Mouse (Mus musculus) embryo, embryonic 10 days (tissue): Measurements from ENCODE around the gene Osbpl3.
"Not testable (repeated sequence)": the region's sequence is repeated elsewhere in the genome, so short reads cannot be mapped to it uniquely, and the experiment has no call there.

Experiments
- DNase-seq: peaks from one replicate; pipeline ENCODE4 v3.0.0-alpha.2; 2015; ENCODE audit warnings: low spot score

Osbpl3 gene

DNA sequence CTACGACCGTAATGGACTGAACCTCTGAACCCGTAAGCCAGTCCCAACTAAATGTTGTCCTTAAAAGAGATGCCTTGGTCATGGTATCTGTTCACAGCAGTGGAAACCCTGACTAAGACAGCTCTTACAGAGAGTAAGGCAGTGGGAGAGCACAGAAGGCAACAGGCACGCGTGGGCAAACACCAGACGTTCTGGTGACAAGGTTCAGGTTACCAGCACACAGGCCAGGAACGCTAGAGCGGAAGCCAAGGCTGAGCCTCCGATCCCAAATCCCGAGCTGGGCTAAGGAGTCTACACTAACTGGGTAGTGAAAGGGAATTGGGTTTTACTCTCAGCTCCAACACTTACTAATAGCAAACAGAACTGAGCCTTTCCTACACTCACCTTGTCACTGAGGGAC lies 3.8 kb downstream of the Osbpl3 start:
- DNase-seq = no peak

GRCm38 (mm10) chr6:50445616-50446015 lies 10.4 kb downstream of the Osbpl3 start:
- no peak for DNase-seq

DNA sequence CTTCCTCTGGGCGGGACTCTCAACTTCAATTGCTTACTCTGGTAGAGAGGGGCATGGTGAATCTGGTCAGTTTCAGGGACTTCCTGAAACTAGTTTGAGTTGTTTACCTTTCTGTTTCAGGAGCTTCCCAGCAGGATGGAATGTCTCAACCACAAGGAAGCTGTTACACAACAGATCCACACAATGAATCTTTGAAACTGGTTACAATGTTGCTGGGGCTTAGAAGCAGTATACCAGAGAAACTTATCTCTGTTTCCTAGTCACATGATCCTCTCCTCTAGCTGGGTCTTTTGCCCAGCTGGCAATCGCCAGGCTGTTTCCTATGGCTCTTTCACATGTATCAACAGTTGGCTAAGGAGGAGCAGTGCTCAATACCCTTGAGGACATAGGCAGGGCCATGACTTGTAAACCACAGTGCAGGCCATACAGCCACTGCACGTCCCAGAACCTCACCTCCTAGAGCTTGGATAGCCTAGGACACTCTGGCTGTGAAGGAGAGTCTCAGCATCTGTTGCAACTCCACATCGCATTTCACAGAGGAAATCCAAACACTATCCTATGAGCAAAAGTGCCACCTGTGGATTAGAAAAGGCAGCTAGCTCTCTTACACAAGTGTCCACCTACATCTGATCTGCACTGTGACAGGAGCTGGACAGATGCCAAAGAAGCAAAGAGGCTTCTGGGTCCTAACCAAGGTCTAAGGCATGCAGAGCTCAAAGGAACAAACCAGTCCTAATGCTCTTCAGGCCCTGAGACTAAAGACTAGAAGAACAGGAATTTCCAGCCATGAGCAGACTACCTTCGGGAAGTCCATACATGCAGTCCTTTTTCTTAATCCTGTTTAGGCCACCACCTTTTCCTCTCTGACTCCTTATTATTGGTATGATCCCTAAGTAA lies 14.8 kb downstream of the Osbpl3 start:
- no peak for DNase-seq

GRCm38 (mm10) chr6:50440197-50440596 lies 15.8 kb downstream of the Osbpl3 start:
- no peak for DNase-seq

DNA sequence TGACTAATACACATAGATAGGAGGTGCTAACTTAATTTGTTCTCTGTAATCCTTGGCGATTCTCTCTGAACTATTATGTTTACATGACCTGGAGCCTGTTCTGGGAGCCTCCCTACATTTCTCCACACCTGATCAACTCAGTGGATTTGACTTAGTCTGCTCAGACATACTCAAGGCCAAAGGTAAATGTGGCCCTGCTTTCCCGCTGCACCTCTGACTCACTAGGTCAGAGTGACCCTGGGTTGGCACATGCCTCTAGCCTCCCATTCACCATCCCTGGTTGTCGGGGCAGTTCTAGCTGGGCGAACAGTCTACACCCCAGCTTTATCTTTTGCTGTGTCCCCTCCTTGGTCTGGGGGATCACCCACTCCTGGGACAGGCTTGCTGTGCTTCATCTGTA lies 17.1 kb downstream of the Osbpl3 start:
- DNase-seq = not testable (repeated sequence)

DNA sequence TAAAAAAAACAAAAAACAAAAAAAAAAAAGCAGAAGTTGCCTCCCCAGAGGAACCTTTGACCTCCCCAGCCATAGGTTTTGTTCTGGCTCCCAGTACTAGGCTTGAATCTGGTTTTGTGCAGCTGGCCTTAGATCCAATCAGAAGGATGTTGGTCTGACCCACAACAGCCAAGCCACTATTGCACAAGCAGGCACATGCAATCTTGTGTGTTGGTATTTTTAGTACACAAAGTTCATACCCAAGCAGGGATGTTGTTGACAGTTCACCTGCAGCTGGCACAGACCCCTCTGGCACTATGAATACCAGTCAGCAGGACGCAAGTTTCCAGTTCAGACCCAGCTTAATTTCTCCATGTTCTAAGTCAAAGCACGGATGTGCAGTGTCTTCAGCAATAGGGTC lies 18.2 kb downstream of the Osbpl3 start:
- no peak for DNase-seq

- no peak for DNase-seq
Measured at GRCm38 (mm10) chr6:50436661-50437060, 19.3 kb downstream of the Osbpl3 start.

- DNase-seq = no peak
Measured at GRCm38 (mm10) chr6:50432491-50432890, 23.5 kb downstream of the Osbpl3 start.

DNA sequence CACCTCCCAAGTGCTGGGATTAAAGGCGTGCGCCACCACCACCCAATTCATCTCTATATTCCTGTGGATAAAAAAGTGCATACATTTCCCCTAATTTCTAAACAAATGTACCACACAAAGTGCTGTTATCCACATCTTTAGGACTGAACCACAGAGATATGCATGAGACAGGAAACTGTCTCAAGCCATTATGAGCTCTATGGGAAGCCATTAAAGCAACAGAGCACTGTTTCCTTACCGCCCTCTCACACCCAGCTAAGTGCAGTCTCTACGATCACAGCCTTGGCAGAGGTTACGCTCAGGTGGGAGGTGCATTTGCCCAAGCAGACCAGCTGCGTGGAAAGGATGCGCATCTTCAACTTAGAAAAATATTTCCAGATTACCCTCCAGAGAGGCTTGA lies 26.7 kb downstream of the Osbpl3 start:
- no peak for DNase-seq

GRCm38 (mm10) chr6:50427051-50427732 lies 28.8 kb downstream of the Osbpl3 start:
- DNase-seq = no peak

- DNase-seq = no peak
Measured at GRCm38 (mm10) chr6:50426571-50426970, 29.4 kb downstream of the Osbpl3 start.

GRCm38 (mm10) chr6:50424271-50424670 lies 31.7 kb downstream of the Osbpl3 start:
- no peak for DNase-seq

GRCm38 (mm10) chr6:50420413-50420812 lies 35.6 kb downstream of the Osbpl3 start:
- no peak for DNase-seq

GRCm38 (mm10) chr6:50419518-50420290 lies 36.3 kb downstream of the Osbpl3 start:
- DNase-seq = no peak

DNA sequence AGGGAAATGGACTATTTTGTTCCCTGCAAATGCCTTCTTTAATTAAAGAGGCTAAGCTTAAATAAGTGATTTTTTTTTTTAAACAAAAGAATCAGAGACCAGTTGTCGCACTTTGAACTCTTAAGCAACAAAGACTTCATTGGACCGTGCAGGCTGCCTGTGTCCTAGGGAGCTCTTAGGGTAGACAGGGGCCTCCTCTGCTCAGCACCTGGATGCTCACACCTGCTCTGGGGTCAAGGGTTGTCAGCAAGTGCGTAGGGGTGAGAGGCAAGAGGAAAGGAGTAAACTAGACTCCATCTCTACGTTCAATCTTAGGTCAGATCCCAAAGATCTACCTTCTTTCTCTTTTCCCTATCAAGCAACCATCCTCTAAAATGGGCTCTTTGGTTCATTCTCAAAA lies 37.0 kb downstream of the Osbpl3 start:
- no peak for DNase-seq

DNA sequence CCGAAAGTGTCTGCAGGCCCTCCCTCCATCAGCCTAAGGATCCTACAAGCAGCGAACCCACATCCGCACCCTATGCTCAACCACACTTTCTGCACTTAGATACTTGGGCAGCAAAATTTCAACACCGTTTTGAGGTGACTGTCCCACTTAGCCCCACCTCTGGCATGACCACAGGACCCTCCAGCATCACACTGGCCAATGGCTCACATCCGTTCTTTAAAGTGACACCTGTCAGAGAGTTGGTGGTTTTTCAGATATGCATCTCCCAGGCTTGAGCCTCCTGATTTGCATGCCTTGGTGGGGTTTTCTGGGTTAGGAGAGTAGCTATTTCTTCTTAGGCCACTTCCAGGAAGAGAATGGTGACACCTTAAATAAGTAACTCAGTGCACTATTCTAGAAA lies 39.1 kb downstream of the Osbpl3 start:
- DNase-seq = no peak

- no peak for DNase-seq
Measured at GRCm38 (mm10) chr6:50415431-50415830, 40.6 kb downstream of the Osbpl3 start.

DNA sequence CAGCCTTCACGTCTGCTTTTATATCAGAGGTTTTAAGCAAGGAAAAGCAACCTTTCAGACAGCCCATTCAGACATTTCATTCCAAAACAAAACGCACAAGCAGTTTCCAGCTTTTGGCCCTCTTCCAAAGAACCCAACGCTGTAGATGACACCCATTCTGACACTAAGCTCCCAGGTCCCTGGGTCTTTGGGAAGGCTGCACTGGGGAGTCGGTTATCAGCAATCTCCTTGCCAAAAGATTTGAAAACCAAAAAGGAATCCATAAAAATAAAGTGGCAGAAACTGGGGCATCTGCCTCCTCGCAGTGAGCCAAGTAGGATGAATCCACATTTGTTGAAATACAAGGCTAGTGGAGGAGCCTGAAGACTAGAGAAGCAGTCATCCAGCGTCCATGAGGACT lies 41.5 kb downstream of the Osbpl3 start:
- DNase-seq = no peak

DNA sequence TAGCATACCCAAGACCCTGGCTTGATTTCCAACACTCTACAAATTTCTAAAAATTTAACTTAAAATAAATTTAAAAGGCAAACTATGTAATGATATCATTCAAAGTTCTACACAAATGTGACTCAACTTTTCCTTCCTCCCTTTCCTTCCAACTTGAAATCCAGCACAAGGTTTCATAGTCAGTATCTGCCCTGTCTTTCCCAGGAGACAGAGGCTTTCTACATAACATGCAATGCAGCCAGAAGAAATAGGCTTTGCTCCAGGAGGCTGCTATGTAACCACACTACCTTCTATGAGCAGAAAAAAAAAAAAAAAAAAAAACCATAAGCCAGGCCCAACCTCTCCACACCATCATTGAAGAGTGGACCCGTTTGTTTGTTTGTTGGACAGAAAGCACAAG lies 42.6 kb downstream of the Osbpl3 start:
- DNase-seq = no peak

- no peak for DNase-seq
Measured at GRCm38 (mm10) chr6:50412174-50412573, 43.8 kb downstream of the Osbpl3 start.

DNA sequence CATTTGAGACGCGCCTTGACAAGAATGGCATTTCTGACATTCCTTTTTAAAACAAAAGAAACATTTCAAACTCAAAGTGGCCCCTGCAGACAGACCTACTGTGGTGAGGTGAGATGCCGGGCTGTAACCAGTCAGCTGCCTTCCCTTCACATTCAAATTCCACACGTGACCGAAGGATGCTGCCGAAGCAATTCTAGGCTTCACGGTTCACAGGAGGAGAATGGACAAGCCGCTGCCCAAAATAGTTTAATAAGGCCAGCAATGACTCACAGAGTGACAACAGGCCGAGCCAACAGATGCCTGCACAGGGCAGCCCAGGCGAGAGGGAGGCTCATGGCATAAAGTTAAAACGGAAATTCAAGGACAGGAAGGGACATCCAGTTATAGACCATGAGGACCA lies 51.3 kb downstream of the Osbpl3 start:
- peak; percentile 36 for DNase-seq

- DNase-seq = no peak
Measured at GRCm38 (mm10) chr6:50403524-50403923, 52.5 kb downstream of the Osbpl3 start.

DNA sequence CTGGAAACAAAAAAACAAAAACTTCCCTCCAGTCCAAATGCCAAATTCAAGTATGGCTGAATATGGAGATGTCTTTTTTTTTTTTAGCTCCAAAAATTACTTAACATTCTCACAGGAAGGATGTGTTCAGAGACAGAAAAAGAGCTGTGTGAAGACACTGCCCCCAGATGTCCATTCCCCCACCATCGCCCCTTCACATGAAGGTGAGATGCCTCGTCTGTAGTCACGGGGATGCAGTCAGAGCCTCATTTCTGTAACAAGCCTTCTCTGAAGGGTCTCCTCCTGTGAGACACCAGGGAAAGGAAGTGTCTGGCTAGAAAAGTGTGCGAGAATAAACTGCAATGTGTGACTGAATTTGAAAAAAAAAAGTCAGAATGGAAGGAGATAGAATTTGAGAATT lies 53.1 kb downstream of the Osbpl3 start:
- DNase-seq = no peak
